Mouse (Mus musculus): Measurements from ENCODE around the gene Cmss1. TPM values are rescaled to one million over a fixed set of nuclear protein-coding genes. Genes with fewer than 3 reads are reported as not detected.

Gene Cmss1
- polyA plus RNA-seq, 2 experiments, result 10.9 to 45.3 TPM

GRCm38 (mm10) chr16:57369846-57370496 is 236.7 kb downstream of the Cmss1 start:
- H3K36me3 ChIP-seq (ENCODE audit: control insufficient read depth, insufficient read depth, low read length), result no peaks in the 10 kb centered on the region

GRCm38 (mm10) chr16:57366941-57367694 is 239.5 kb downstream of the Cmss1 start:
- H3K36me3 ChIP-seq (ENCODE audit: control insufficient read depth, insufficient read depth, low read length), result no peaks in the 10 kb centered on the region
- H3K9me3 ChIP-seq (ENCODE audit: control insufficient read depth, low read length), result no peaks in the 10 kb centered on the region
- WGBS, result 25% methylated on average over 18 of the region's 18 CpGs
- H3K27ac ChIP-seq (replicated peaks; ENCODE audit: low read depth, low read length), result 0 out of 2 replicates have a peak overlapping the region, but pooled peaks have one; percentile 19
- no peak overlapping the region for H3K9ac ChIP-seq (ENCODE audit: low read depth, low read length, severe bottlenecking)
- no peak for TF ChIP-seq POLR2A (IDR thresholded peaks at IDR 0.05; ENCODE audit: borderline replicate concordance, extremely low read depth, insufficient read depth, insufficient read length)
- ATAC-seq (ENCODE audit: low FRiP score, low read depth) (no peak), DNase-seq (ENCODE audit: low spot score) (no peak)
- H3K4me3 ChIP-seq (replicated peaks; ENCODE audit: low read length), result no peak overlapping the region
- peaks cover 27% of the 10 kb centered on the region for H3K4me1 ChIP-seq (ENCODE audit: control insufficient read depth, insufficient read depth, low read length)
- H3K4me2 ChIP-seq (replicated peaks; ENCODE audit: low read depth, low read length, severe bottlenecking), result no peak overlapping the region
- H3K27me3 ChIP-seq (ENCODE audit: control insufficient read depth, insufficient read depth, low read length), result no peaks in the 10 kb centered on the region

More at GRCm38 (mm10) chr16:57369846-57370496, 236.7 kb downstream of the Cmss1 start:
- WGBS, result 65% methylated on average over 8 of the region's 8 CpGs
- H3K4me2 ChIP-seq (replicated peaks; ENCODE audit: low read depth, low read length, severe bottlenecking), result no peak overlapping the region
- no peak overlapping the region for H3K9ac ChIP-seq (ENCODE audit: low read depth, low read length, severe bottlenecking)
- H3K27ac ChIP-seq (replicated peaks; ENCODE audit: low read depth, low read length), result no peak overlapping the region
- H3K4me1 ChIP-seq (ENCODE audit: control insufficient read depth, insufficient read depth, low read length), result peaks cover 15% of the 10 kb centered on the region
- DNase-seq (ENCODE audit: low spot score) (no peak), ATAC-seq (ENCODE audit: low FRiP score, low read depth) (no peak)
- no peaks in the 10 kb centered on the region for H3K27me3 ChIP-seq (ENCODE audit: control insufficient read depth, insufficient read depth, low read length)
- H3K4me3 ChIP-seq (replicated peaks; ENCODE audit: low read length), result no peak overlapping the region
- no peak for TF ChIP-seq POLR2A (IDR thresholded peaks at IDR 0.05; ENCODE audit: borderline replicate concordance, extremely low read depth, insufficient read depth, insufficient read length)
- H3K9me3 ChIP-seq (ENCODE audit: control insufficient read depth, low read length), result no peaks in the 10 kb centered on the region

GRCm38 (mm10) chr16:57366141-57366540 is 240.5 kb downstream of the Cmss1 start:
- TF ChIP-seq POLR2A (IDR thresholded peaks at IDR 0.05; ENCODE audit: borderline replicate concordance, extremely low read depth, insufficient read depth, insufficient read length), result no peak

GRCm38 (mm10) chr16:57364498-57364897 is 242.2 kb downstream of the Cmss1 start:
- H3K27me3 ChIP-seq (ENCODE audit: control insufficient read depth, insufficient read depth, low read length), result no peaks in the 10 kb centered on the region
- WGBS, result 80% methylated on average over 7 of the region's 7 CpGs
- no peak for ATAC-seq (ENCODE audit: low FRiP score, low read depth)
- H3K4me3 ChIP-seq (replicated peaks; ENCODE audit: low read length), result no peak overlapping the region
- H3K9ac ChIP-seq (ENCODE audit: low read depth, low read length, severe bottlenecking), result no peak overlapping the region
- peaks cover 25% of the 10 kb centered on the region for H3K4me1 ChIP-seq (ENCODE audit: control insufficient read depth, insufficient read depth, low read length)
- no peaks in the 10 kb centered on the region for H3K36me3 ChIP-seq (ENCODE audit: control insufficient read depth, insufficient read depth, low read length)
- H3K27ac ChIP-seq (replicated peaks; ENCODE audit: low read depth, low read length), result no peak overlapping the region
- no peak for TF ChIP-seq POLR2A (IDR thresholded peaks at IDR 0.05; ENCODE audit: borderline replicate concordance, extremely low read depth, insufficient read depth, insufficient read length)
- no peaks in the 10 kb centered on the region for H3K9me3 ChIP-seq (ENCODE audit: control insufficient read depth, low read length)
- no peak overlapping the region for H3K4me2 ChIP-seq (replicated peaks; ENCODE audit: low read depth, low read length, severe bottlenecking)
- DNase-seq (ENCODE audit: low spot score), result no peak

More at GRCm38 (mm10) chr16:57366141-57366540, 240.5 kb downstream of the Cmss1 start:
- Histone ChIP-seq H3K36me3 (ENCODE audit: control insufficient read depth, insufficient read depth, low read length) (no peaks in the 10 kb centered on the region), H3K27me3 (ENCODE audit: control insufficient read depth, insufficient read depth, low read length) (no peaks in the 10 kb centered on the region), H3K4me2 (replicated peaks; ENCODE audit: low read depth, low read length, severe bottlenecking) (no peak overlapping the region), H3K4me1 (ENCODE audit: control insufficient read depth, insufficient read depth, low read length) (peaks cover 27% of the 10 kb centered on the region), H3K27ac (replicated peaks; ENCODE audit: low read depth, low read length) (no peak overlapping the region), H3K9me3 (ENCODE audit: control insufficient read depth, low read length) (no peaks in the 10 kb centered on the region), H3K4me3 (replicated peaks; ENCODE audit: low read length) (no peak overlapping the region), H3K9ac (ENCODE audit: low read depth, low read length, severe bottlenecking) (no peak overlapping the region)
- ATAC-seq (ENCODE audit: low FRiP score, low read depth) (no peak), DNase-seq (ENCODE audit: low spot score) (no peak)
- 17% methylated on average over 6 of the region's 6 CpGs for WGBS

DNA sequence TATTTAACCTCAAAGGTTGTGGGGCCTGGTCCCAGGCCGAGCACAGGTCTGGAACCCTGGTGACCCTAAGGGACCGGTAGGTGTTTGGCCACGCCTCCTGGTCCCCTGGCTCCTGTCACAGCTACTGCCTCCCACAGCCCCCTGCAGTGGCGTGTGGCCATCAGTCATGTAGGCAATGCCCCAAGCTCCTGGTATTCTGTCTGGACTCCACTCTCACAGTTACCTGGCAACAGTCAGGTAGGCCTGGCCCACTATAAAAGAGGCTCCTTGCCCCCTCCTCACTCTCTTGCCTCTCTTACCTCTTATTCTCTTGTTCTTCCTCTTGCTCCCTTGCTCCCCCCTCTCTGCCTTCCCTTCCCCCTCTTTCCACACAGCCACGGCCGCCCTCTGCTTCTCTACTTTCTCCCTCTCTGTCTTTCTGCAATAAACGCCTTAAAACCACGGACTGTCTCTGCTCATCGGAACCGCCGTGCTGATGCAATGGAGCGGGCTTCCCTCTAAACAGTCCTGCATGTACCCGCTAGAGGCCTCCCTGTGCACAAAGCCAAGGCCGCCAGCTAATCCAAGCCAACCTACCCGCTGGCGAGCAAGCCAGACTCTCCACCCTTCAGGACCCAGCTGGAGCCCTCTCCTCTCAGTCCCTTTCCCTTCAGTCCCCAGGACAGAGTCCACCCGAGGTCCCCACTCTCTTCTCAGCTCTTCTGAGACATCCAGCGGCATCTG is 243.8 kb downstream of the Cmss1 start:
- H3K4me3 ChIP-seq (replicated peaks; ENCODE audit: low read length), result no peak overlapping the region
- 38% methylated on average over 18 of the region's 18 CpGs for WGBS
- H3K9me3 ChIP-seq (ENCODE audit: control insufficient read depth, low read length), result no peaks in the 10 kb centered on the region
- H3K4me2 ChIP-seq (replicated peaks; ENCODE audit: low read depth, low read length, severe bottlenecking), result peak overlapping the region; percentile 40
- no peak for TF ChIP-seq POLR2A (IDR thresholded peaks at IDR 0.05; ENCODE audit: borderline replicate concordance, extremely low read depth, insufficient read depth, insufficient read length)
- H3K27me3 ChIP-seq (ENCODE audit: control insufficient read depth, insufficient read depth, low read length), result no peaks in the 10 kb centered on the region
- no peaks in the 10 kb centered on the region for H3K36me3 ChIP-seq (ENCODE audit: control insufficient read depth, insufficient read depth, low read length)
- ATAC-seq (ENCODE audit: low FRiP score, low read depth), result peak; percentile 58; the same call in 1 of the 2 replicates
- peak overlapping the region; percentile 34; the same call in 1 of the 2 replicates for H3K9ac ChIP-seq (ENCODE audit: low read depth, low read length, severe bottlenecking)
- no peak for DNase-seq (ENCODE audit: low spot score)
- peaks cover 25% of the 10 kb centered on the region for H3K4me1 ChIP-seq (ENCODE audit: control insufficient read depth, insufficient read depth, low read length)
- no peak overlapping the region for H3K27ac ChIP-seq (replicated peaks; ENCODE audit: low read depth, low read length)

Data from limb, embryonic 14.5 days (tissue).